Mouse (Mus musculus) hindbrain, postnatal 0 days (tissue): ENCODE data around the gene Pdzk1. TPM values are rescaled to one million over a fixed set of nuclear protein-coding genes. Genes with fewer than 3 reads are reported as not detected.

ENCODE experiments used
- ATAC-seq: fragments of 200-750 bp; cut with Nextera tagmentation; 2 replicates; pipeline ENCODE4 v1.8.0; 2017; ENCODE audit warnings: mild to moderate bottlenecking, moderate TSS enrichment, moderate library complexity
- DNase-seq: peaks from one replicate; pipeline ENCODE4 v3.0.0-alpha.2; 2015; ENCODE audit warnings: low spot score
- H3K27ac ChIP-seq: fragments of 300-500 bp; sonication (generic); 2 replicates; pipeline ENCODE4 v1.5.1; 2014; ENCODE audit warnings: mild to moderate bottlenecking
- H3K27me3 ChIP-seq: fragments of 300-500 bp; sonication (generic); 2 replicates; pipeline ENCODE4 v1.6.1; 2014; ENCODE audit warnings: low read length, mixed read lengths; ENCODE audit not compliant: insufficient read depth
- H3K36me3 ChIP-seq: fragments of 300-500 bp; sonication (generic); 2 replicates; pipeline ENCODE4 v1.6.1; 2014; ENCODE audit warnings: low read length, mixed read lengths; ENCODE audit not compliant: insufficient read depth
- H3K4me1 ChIP-seq: fragments of 300-500 bp; sonication (generic); 2 replicates; pipeline ENCODE4 v1.6.1; 2014; ENCODE audit warnings: antibody characterized with exemption, low read length, mixed read lengths; ENCODE audit not compliant: insufficient read depth
- H3K4me2 ChIP-seq: fragments of 300-500 bp; sonication (generic); 2 replicates; pipeline ENCODE4 v1.6.1; 2014; ENCODE audit warnings: low read depth, mild to moderate bottlenecking, low read length, moderate library complexity, mixed read lengths
- H3K4me3 ChIP-seq: fragments of 300-500 bp; sonication (generic); 2 replicates; pipeline ENCODE4 v1.5.1; 2014; ENCODE audit warnings: low read length
- H3K9ac ChIP-seq: fragments of 300-500 bp; sonication (generic); replicated peaks from 2 replicates; pipeline ENCODE4 v1.6.1; 2014; ENCODE audit warnings: mild to moderate bottlenecking, low read length, moderate library complexity, mixed read lengths
- H3K9me3 ChIP-seq: fragments of 300-500 bp; sonication (generic); 2 replicates; pipeline ENCODE4 v1.6.1; 2016; ENCODE audit warnings: low read length, mixed read lengths
- CTCF ChIP-seq: IDR thresholded peaks from 2 replicates; pipeline ENCODE4 v1.5.1; 2016; ENCODE audit warnings: antibody characterized with exemption, control low read depth, low read depth
- whole genome bisulfite sequencing: fragments of 180-500 bp; shearing (Covaris S2); extraction: QIAGEN DNeasy Blood & Tissue Kit; methylation state at CpG from one replicate; pipeline ENCODE4 v1.1.7; 2014; 5-methylcytosine and 5-hydroxymethylcytosine counted together
- polyA plus RNA-seq: library from polyadenylated mRNA; unstranded; fragments of >200 nt; fragmentation: Nextera tagmentation; extraction: Ambion mirVana; gene quantifications from 2 replicates; pipeline ENCODE4 v1.2.1, GENCODE M21; 2015
- total RNA-seq: library from RNA; depleted of rRNA; stranded (reverse); fragments of >200 nt; gene quantifications from 2 replicates; pipeline ENCODE4 v1.2.3, GENCODE M21; 2014

Gene Pdzk1
- total and polyA plus RNA-seq, 2 experiments from 2014 or later: 0.05 to 0.24 TPM

GRCm38 (mm10) chr3:96879536-96879935, 50.5 kb downstream of the Pdzk1 start:
- peaks cover 42% of the 10 kb centered on the region for H3K36me3 ChIP-seq
- no peak overlapping the region for H3K4me2 ChIP-seq
- no peaks in the 10 kb centered on the region for H3K4me1 ChIP-seq
- no peak overlapping the region for H3K4me3 ChIP-seq
- no peaks in the 10 kb centered on the region for H3K27me3 ChIP-seq
- 91% methylated on average over 9 of the region's 9 CpGs for WGBS
- ATAC-seq (no peak), DNase-seq (no peak)
- no peaks in the 10 kb centered on the region for H3K9me3 ChIP-seq
- no peak overlapping the region for H3K9ac ChIP-seq
- H3K27ac ChIP-seq: no peak overlapping the region
- no peak for TF ChIP-seq CTCF

- no peaks in the 10 kb centered on the region for H3K4me1 ChIP-seq
- peaks cover 38% of the 10 kb centered on the region for H3K36me3 ChIP-seq
- peak overlapping the region; percentile 48 for H3K27ac ChIP-seq
- ATAC-seq (peak; percentile 58; the same call in 1 of the 2 replicates), DNase-seq (peak; percentile 31)
- no peak overlapping the region for H3K9ac ChIP-seq
- H3K9me3 ChIP-seq: no peaks in the 10 kb centered on the region
- no peak overlapping the region for H3K4me3 ChIP-seq
- no peak for TF ChIP-seq CTCF
- no peak overlapping the region for H3K4me2 ChIP-seq
- no peaks in the 10 kb centered on the region for H3K27me3 ChIP-seq
- WGBS: 80% methylated on average over 4 of the region's 4 CpGs
Observed at GRCm38 (mm10) chr3:96880385-96880784, 51.3 kb downstream of the Pdzk1 start.

GRCm38 (mm10) chr3:96881557-96881956, 52.5 kb downstream of the Pdzk1 start:
- Histone ChIP-seq H3K4me3 (no peak overlapping the region), H3K9me3 (no peaks in the 10 kb centered on the region), H3K27ac (no peak overlapping the region), H3K36me3 (peaks cover 35% of the 10 kb centered on the region), H3K9ac (no peak overlapping the region), H3K4me1 (no peaks in the 10 kb centered on the region), H3K27me3 (no peaks in the 10 kb centered on the region), H3K4me2 (no peak overlapping the region)
- TF ChIP-seq CTCF: no peak
- DNase-seq (no peak), ATAC-seq (no peak)
- WGBS: 84% methylated on average over 6 of the region's 6 CpGs

- DNase-seq: no peak
- no peak overlapping the region for H3K27ac ChIP-seq
- H3K4me3 ChIP-seq: no peak overlapping the region
- no peak overlapping the region for H3K9ac ChIP-seq
- WGBS: 95% methylated on average over 14 of the region's 14 CpGs
- H3K9me3 ChIP-seq: no peaks in the 10 kb centered on the region
- no peak for ATAC-seq
- TF ChIP-seq CTCF: no peak
- no peak overlapping the region for H3K4me2 ChIP-seq
- H3K36me3 ChIP-seq: peaks cover 38% of the 10 kb centered on the region
- H3K27me3 ChIP-seq: no peaks in the 10 kb centered on the region
- no peaks in the 10 kb centered on the region for H3K4me1 ChIP-seq
Observed at GRCm38 (mm10) chr3:96882061-96882849, 53.2 kb downstream of the Pdzk1 start.

- no peak for TF ChIP-seq CTCF
- 96% methylated on average over 7 of the region's 7 CpGs for WGBS
- no peaks in the 10 kb centered on the region for H3K4me1 ChIP-seq
- ATAC-seq (no peak), DNase-seq (no peak)
- H3K9me3 ChIP-seq: no peaks in the 10 kb centered on the region
- H3K27ac ChIP-seq: no peak overlapping the region
- H3K4me3 ChIP-seq: no peak overlapping the region
- no peaks in the 10 kb centered on the region for H3K27me3 ChIP-seq
- H3K4me2 ChIP-seq: no peak overlapping the region
- no peak overlapping the region for H3K9ac ChIP-seq
- peaks cover 38% of the 10 kb centered on the region for H3K36me3 ChIP-seq
Observed at GRCm38 (mm10) chr3:96883690-96884089, 54.6 kb downstream of the Pdzk1 start.

DNA sequence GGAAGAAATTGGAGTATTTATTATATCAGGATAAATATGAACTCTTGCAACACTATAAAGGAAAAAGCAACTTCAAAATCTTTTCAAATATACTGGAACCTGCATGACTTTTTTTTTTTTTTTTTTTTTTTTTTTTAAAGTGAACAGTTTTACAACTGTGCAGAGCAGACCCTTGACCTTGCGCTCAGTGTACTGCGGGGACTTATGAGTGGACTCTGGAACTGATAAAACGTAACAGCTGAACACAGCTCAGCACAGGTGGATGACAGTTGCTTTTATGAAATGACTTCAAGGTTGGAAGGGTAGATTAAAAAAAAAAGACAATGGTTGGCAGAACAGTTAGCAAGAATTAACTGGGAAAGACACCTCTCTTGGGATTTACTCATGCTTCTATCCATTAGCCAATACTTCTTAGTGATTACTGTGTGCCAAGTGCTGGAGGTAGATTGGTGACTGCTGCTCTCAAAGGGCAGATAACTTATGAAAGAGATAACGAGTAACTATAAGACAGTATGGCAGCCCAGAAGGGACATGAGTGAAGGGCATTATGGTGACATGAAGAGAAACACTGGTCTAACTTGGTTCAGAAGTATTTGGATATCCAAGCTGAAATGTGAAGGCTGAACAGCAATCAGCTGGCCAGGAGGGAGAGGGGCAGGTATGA, 73.4 kb downstream of the Pdzk1 start:
- WGBS: 93% methylated on average over 4 of the region's 4 CpGs
- no peaks in the 10 kb centered on the region for H3K27me3 ChIP-seq

More for the DNA sequence above, 73.4 kb downstream of the Pdzk1 start:
- Histone ChIP-seq H3K36me3 (peaks cover 6% of the 10 kb centered on the region; the same call in 1 of the 2 replicates), H3K27ac (no peak overlapping the region), H3K9ac (no peak overlapping the region), H3K4me3 (no peak overlapping the region), H3K4me1 (0 out of 2 replicates have a peak, but pooled peaks cover 6% of the 10 kb centered on the region), H3K4me2 (no peak overlapping the region), H3K9me3 (no peaks in the 10 kb centered on the region)
- TF ChIP-seq CTCF: no peak
- no peak for DNase-seq
- ATAC-seq: no peak
